Mouse (Mus musculus): ENCODE data around the gene Gm9945. TPM values are rescaled to one million over a fixed set of nuclear protein-coding genes. Genes with fewer than 3 reads are reported as not detected.

Gm9945 gene
- polyA plus RNA-seq, 1 experiment from 2014 or later: not detected

GRCm38 (mm10) chr11:53478383-53479170 is 1.4 kb upstream of the Gm9945 start:
- in situ Hi-C loops (cut with MboI; ENCODE audit: low pct_unique_long_range_greater_than_20kb): no loop called here
- ChIA-PET CTCF (interaction anchor here (0.6 kb wide), 1 partner anchor 14 kb away, joined by 3 read pairs; no protein-coding TSS in a partner anchor), POLR2A (no interaction called here)
- TF ChIP-seq CTCF (IDR thresholded peaks at IDR 0.05): no peak
- peaks cover 52% of the 10 kb centered on the region for H3K27me3 ChIP-seq
- ATAC-seq: no peak
- no peak for DNase-seq (ENCODE audit: low read depth, low spot score)

- in situ Hi-C loops (cut with MboI; ENCODE audit: low pct_unique_long_range_greater_than_20kb): no loop called here
- peaks cover 50% of the 10 kb centered on the region for H3K27me3 ChIP-seq
- TF ChIP-seq CTCF (IDR thresholded peaks at IDR 0.05): no peak
- CTCF ChIA-PET: no interaction called here
- POLR2A ChIA-PET: no interaction called here
- ATAC-seq (no peak), DNase-seq (ENCODE audit: low read depth, low spot score) (no peak)
Measured at GRCm38 (mm10) chr11:53479171-53479782, 689 bp upstream of the Gm9945 start.

GRCm38 (mm10) chr11:53481088-53481730 is 1.2 kb downstream of the Gm9945 start:
- H3K27me3 ChIP-seq: peaks cover 41% of the 10 kb centered on the region
- no peak for TF ChIP-seq CTCF (IDR thresholded peaks at IDR 0.05)
- no peak for ATAC-seq
- ChIA-PET POLR2A (no interaction called here), CTCF (no interaction called here)
- in situ Hi-C loops (cut with MboI; ENCODE audit: low pct_unique_long_range_greater_than_20kb): no loop called here
- DNase-seq (ENCODE audit: low read depth, low spot score): no peak

- POLR2A ChIA-PET: interaction anchor here (0.6 kb wide), 1 partner anchor 132 kb away, joined by 3 read pairs; no protein-coding TSS in a partner anchor
- ATAC-seq (no peak), DNase-seq (ENCODE audit: low read depth, low spot score) (no peak)
Measured at GRCm38 (mm10) chr11:53483159-53483891, 3.4 kb downstream of the Gm9945 start.

GRCm38 (mm10) chr11:53485719-53486118 is 5.8 kb downstream of the Gm9945 start:
- in situ Hi-C loops (cut with MboI; ENCODE audit: low pct_unique_long_range_greater_than_20kb): no loop called here
- TF ChIP-seq CTCF (IDR thresholded peaks at IDR 0.05): peak; percentile 77
- ATAC-seq (no peak), DNase-seq (ENCODE audit: low read depth, low spot score) (no peak)
- POLR2A ChIA-PET: interaction anchor here (0.7 kb wide), 1 partner anchor 12 kb away, joined by 3 read pairs; no protein-coding TSS in a partner anchor
- CTCF ChIA-PET: interaction anchor here (3.4 kb wide), 1 partner anchor 10 kb away, joined by 11 read pairs; no protein-coding TSS in a partner anchor
- peaks cover 4% of the 10 kb centered on the region for H3K27me3 ChIP-seq

More at GRCm38 (mm10) chr11:53483159-53483891, 3.4 kb downstream of the Gm9945 start:
- in situ Hi-C loops (cut with MboI; ENCODE audit: low pct_unique_long_range_greater_than_20kb): no loop called here
- peaks cover 20% of the 10 kb centered on the region for H3K27me3 ChIP-seq
- TF ChIP-seq CTCF (IDR thresholded peaks at IDR 0.05): no peak
- CTCF ChIA-PET: interaction anchor here (0.9 kb wide), 1 partner anchor 144 kb away, joined by 3 read pairs; no protein-coding TSS in a partner anchor

- no peak for ATAC-seq
- no peak for TF ChIP-seq CTCF (IDR thresholded peaks at IDR 0.05)
- POLR2A ChIA-PET: no interaction called here
- in situ Hi-C loops (cut with MboI; ENCODE audit: low pct_unique_long_range_greater_than_20kb): no loop called here
- CTCF ChIA-PET: interaction anchor here (3.4 kb wide), 1 partner anchor 9 kb away, joined by 11 read pairs; no protein-coding TSS in a partner anchor
- H3K27me3 ChIP-seq: peaks cover 4% of the 10 kb centered on the region
- DNase-seq (ENCODE audit: low read depth, low spot score): no peak
Measured at GRCm38 (mm10) chr11:53486351-53486750, 6.4 kb downstream of the Gm9945 start.

- ATAC-seq (no peak), DNase-seq (ENCODE audit: low read depth, low spot score) (no peak)
- TF ChIP-seq CTCF (IDR thresholded peaks at IDR 0.05): no peak
- ChIA-PET POLR2A (no interaction called here), CTCF (interaction anchor here (1.0 to 3.4 kb wide), 2 partner anchors 9 to 17 kb away, joined by 4 to 11 read pairs; partner anchors contain the start of gene Gm9837)
- in situ Hi-C loops (cut with MboI; ENCODE audit: low pct_unique_long_range_greater_than_20kb): no loop called here
- peaks cover 4% of the 10 kb centered on the region for H3K27me3 ChIP-seq
Measured at GRCm38 (mm10) chr11:53486822-53487594, 7.0 kb downstream of the Gm9945 start.

GRCm38 (mm10) chr11:53489007-53489406 is 9.0 kb downstream of the Gm9945 start:
- POLR2A ChIA-PET: no interaction called here
- peaks cover 4% of the 10 kb centered on the region for H3K27me3 ChIP-seq
- in situ Hi-C loops (cut with MboI; ENCODE audit: low pct_unique_long_range_greater_than_20kb): no loop called here
- CTCF ChIA-PET: interaction anchor here (0.9 kb wide), 1 partner anchor 19 kb away, joined by 5 read pairs; the partner anchor contains the start of gene Gm9837
- DNase-seq (ENCODE audit: low read depth, low spot score) (no peak), ATAC-seq (no peak)
- peak; percentile 34 for TF ChIP-seq CTCF (IDR thresholded peaks at IDR 0.05)

- in situ Hi-C loops (cut with MboI; ENCODE audit: low pct_unique_long_range_greater_than_20kb): no loop called here
- CTCF ChIA-PET: interaction anchor here (0.9 kb wide), 1 partner anchor 20 kb away, joined by 5 read pairs; the partner anchor contains the start of gene Gm9837
- POLR2A ChIA-PET: no interaction called here
Measured at GRCm38 (mm10) chr11:53489421-53489820, 9.5 kb downstream of the Gm9945 start.

More at GRCm38 (mm10) chr11:53489421-53489820, 9.5 kb downstream of the Gm9945 start:
- ATAC-seq (no peak), DNase-seq (ENCODE audit: low read depth, low spot score) (no peak)
- TF ChIP-seq CTCF (IDR thresholded peaks at IDR 0.05): no peak
- peaks cover 4% of the 10 kb centered on the region for H3K27me3 ChIP-seq
